Mouse (Mus musculus): Measurements from ENCODE around the gene Th.

GRCm38 (mm10) chr7:142869419-142870163 lies 61.3 kb downstream of the Th start:
- TF ChIP-seq POLR2A (IDR thresholded peaks at IDR 0.05; ENCODE audit: low read depth, low read length) (no peak), CTCF (IDR thresholded peaks at IDR 0.05; ENCODE audit: extremely low read depth, insufficient read depth, insufficient read length, insufficient replicate concordance) (no peak)
